Mouse (Mus musculus): ENCODE data around the gene Npas1.

GRCm38 (mm10) chr7:16451656-16452055 lies 25.9 kb downstream of the Npas1 start:
- TF ChIP-seq CTCF (IDR thresholded peaks at IDR 0.05; ENCODE audit: extremely low read depth, insufficient read length, insufficient replicate concordance, low read depth, low read length) = no peak
- TF ChIP-seq POLR2A (IDR thresholded peaks at IDR 0.05; ENCODE audit: low read depth, low read length) = no peak
